Mouse (Mus musculus): ENCODE results near the gene Cttnbp2. TPM values are rescaled to one million over a fixed set of nuclear protein-coding genes. Genes with fewer than 3 reads are reported as not detected.

The Cttnbp2 gene
- 10 to 100 TPM; 66.9 to 81.3 TPM for total RNA-seq (2021)
- 12.3 and 18.9 TPM in 2 replicates for polyA plus RNA-seq (2012; rRNA removed)
- long read RNA-seq, full-length matches to known transcripts, result 11 of 25 reads
- long read RNA-seq, partial matches to known transcripts, result 5 of 25 reads
- long read RNA-seq, other reads (novel, unspliced or antisense), result 9 of 25 reads

GRCm38 (mm10) chr6:18514480-18515352 is at the start of gene Cttnbp2:
Gene Cttnbp2, minus strand, starts transcription at chr6:18514843.
- DNase-seq, result peak; percentile 90

GRCm38 (mm10) chr6:18559019-18559418 is 44.4 kb upstream of the Cttnbp2 start:
- no peak for DNase-seq

- no peak for DNase-seq
These were observed 33.1 kb upstream of the Cttnbp2 start for GRCm38 (mm10) chr6:18547516-18548465.

- no peak for DNase-seq
These were observed 29.2 kb upstream of the Cttnbp2 start for GRCm38 (mm10) chr6:18543878-18544277.

GRCm38 (mm10) chr6:18540396-18540795 is 25.8 kb upstream of the Cttnbp2 start:
- DNase-seq, result no peak

- no peak for DNase-seq
These were observed 15.8 kb upstream of the Cttnbp2 start for GRCm38 (mm10) chr6:18530394-18530793.

GRCm38 (mm10) chr6:18517626-18518025 is 3.0 kb upstream of the Cttnbp2 start:
- DNase-seq, result no peak

GRCm38 (mm10) chr6:18513611-18514473 is 801 bp downstream of the Cttnbp2 start:
- peak; percentile 43 for DNase-seq

GRCm38 (mm10) chr6:18511886-18512285 is 2.8 kb downstream of the Cttnbp2 start:
- no peak for DNase-seq

GRCm38 (mm10) chr6:18508036-18508435 is 6.6 kb downstream of the Cttnbp2 start:
- DNase-seq, result peak; percentile 20

GRCm38 (mm10) chr6:18499833-18500232 is 14.8 kb downstream of the Cttnbp2 start:
- no peak for DNase-seq

- DNase-seq, result no peak
These were observed 21.7 kb downstream of the Cttnbp2 start for GRCm38 (mm10) chr6:18492977-18493376.

- DNase-seq, result no peak
These were observed 22.3 kb downstream of the Cttnbp2 start for GRCm38 (mm10) chr6:18492248-18492901.

- no peak for DNase-seq
These were observed 29.6 kb downstream of the Cttnbp2 start for GRCm38 (mm10) chr6:18485087-18485486.

GRCm38 (mm10) chr6:18484061-18484460 is 30.6 kb downstream of the Cttnbp2 start:
- DNase-seq, result no peak

- DNase-seq, result no peak
These were observed 32.1 kb downstream of the Cttnbp2 start for GRCm38 (mm10) chr6:18482546-18482945.

GRCm38 (mm10) chr6:18481781-18482180 is 32.9 kb downstream of the Cttnbp2 start:
- peak; percentile 75 for DNase-seq

- no peak for DNase-seq
These were observed 37.2 kb downstream of the Cttnbp2 start for GRCm38 (mm10) chr6:18477313-18477930.

GRCm38 (mm10) chr6:18474983-18475382 is 39.7 kb downstream of the Cttnbp2 start:
- peak; percentile 58 for DNase-seq

GRCm38 (mm10) chr6:18474541-18474940 is 40.1 kb downstream of the Cttnbp2 start:
- DNase-seq, result no peak

Data from adrenal gland, adult 2 months (tissue).